13 mouse cellular contexts compared by ENCODE assay signal in the genomic region with DNA sequence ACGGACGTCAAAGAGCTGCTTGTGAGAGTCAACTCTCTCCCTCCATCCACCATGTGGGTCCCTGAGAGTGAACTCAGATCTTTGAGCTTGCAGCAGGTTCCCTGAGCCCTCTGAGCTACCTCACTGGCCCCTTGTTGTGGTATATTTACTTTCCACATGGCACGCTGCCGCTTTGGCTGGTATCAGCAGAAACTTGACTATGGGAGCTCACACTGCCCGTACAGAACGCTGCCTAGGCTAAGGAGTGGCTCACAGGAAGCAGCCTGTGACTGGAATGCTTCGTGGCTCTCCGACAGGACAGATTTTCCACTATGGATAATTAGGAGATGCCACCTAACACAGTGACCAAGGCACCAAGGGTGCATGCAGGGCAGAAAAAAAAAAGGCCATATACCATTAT. TPM values are rescaled to one million over a fixed set of nuclear protein-coding genes. Genes with fewer than 3 reads are reported as not detected.
DNase-seq lines count a peak whose midpoint lies in the region; ATAC-seq and TF ChIP-seq lines count a peak whose summit lies in the region.
"Had no signal": no experiment of that assay in that cellular context is flagged by ENCODE, and none has a peak within 500 bp of the region (broad histone marks: within the 10 kb centered on the region; RNA-seq: fewer than 3 reads in every experiment).

No protein-coding gene starts in this region.

- H3K4me1 ChIP-seq in forebrain, embryonic 12.5 days: no peaks in the 10 kb centered on the region
- no peaks in the 10 kb centered on the region for H3K4me1 ChIP-seq in forebrain, postnatal 0 days (ENCODE audit: insufficient read depth)
- no peaks in the 10 kb centered on the region for H3K4me1 ChIP-seq in midbrain, embryonic 15.5 days
- no peaks in the 10 kb centered on the region for H3K4me1 ChIP-seq in midbrain, embryonic 14.5 days (ENCODE audit: control insufficient read depth, insufficient read depth, low read length)
- H3K4me1 ChIP-seq in hindbrain, postnatal 0 days (ENCODE audit: insufficient read depth, low read length): no peaks in the 10 kb centered on the region

- no peak overlapping the region for H3K9ac ChIP-seq in forebrain, embryonic 12.5 days
- H3K9ac ChIP-seq in forebrain, postnatal 0 days: no peak overlapping the region
- no peak overlapping the region for H3K9ac ChIP-seq in midbrain, embryonic 15.5 days
- H3K9ac ChIP-seq in midbrain, embryonic 14.5 days (replicated peaks; ENCODE audit: low read length): no peak overlapping the region
- H3K9ac ChIP-seq in hindbrain, postnatal 0 days (replicated peaks; ENCODE audit: low read length): no peak overlapping the region

- H3K27me3 ChIP-seq in forebrain, embryonic 12.5 days: no peaks in the 10 kb centered on the region
- no peaks in the 10 kb centered on the region for H3K27me3 ChIP-seq in forebrain, postnatal 0 days (ENCODE audit: insufficient read depth, low read length)
- H3K27me3 ChIP-seq in midbrain, embryonic 15.5 days (replicated peaks): no peaks in the 10 kb centered on the region
- H3K27me3 ChIP-seq in midbrain, embryonic 14.5 days (ENCODE audit: control insufficient read depth, insufficient read depth, low read length): no peaks in the 10 kb centered on the region
- no peaks in the 10 kb centered on the region for H3K27me3 ChIP-seq in hindbrain, postnatal 0 days (ENCODE audit: insufficient read depth, low read length)

- no peak overlapping the region for H3K4me2 ChIP-seq in forebrain, embryonic 12.5 days
- no peak overlapping the region for H3K4me2 ChIP-seq in forebrain, postnatal 0 days (ENCODE audit: low read depth)
- H3K4me2 ChIP-seq in midbrain, embryonic 15.5 days: no peak overlapping the region
- H3K4me2 ChIP-seq in midbrain, embryonic 14.5 days (ENCODE audit: low read length): no peak overlapping the region
- H3K4me2 ChIP-seq in hindbrain, postnatal 0 days (ENCODE audit: low read depth, low read length): no peak overlapping the region
- H3K4me2 ChIP-seq: midbrain, embryonic 11.5 days had no signal

- H3K27ac ChIP-seq in forebrain, embryonic 12.5 days: 0 out of 2 replicates have a peak overlapping the region, but pooled peaks have one; percentile 27
- no peak overlapping the region for H3K27ac ChIP-seq in forebrain, postnatal 0 days (ENCODE audit: low read depth, low read length)
- H3K27ac ChIP-seq in midbrain, embryonic 15.5 days: 0 out of 2 replicates have a peak overlapping the region, but pooled peaks have one; percentile 48
- no peak overlapping the region for H3K27ac ChIP-seq in midbrain, embryonic 14.5 days (replicated peaks; ENCODE audit: low read depth, low read length)
- peak overlapping the region; percentile 54 for H3K27ac ChIP-seq in hindbrain, postnatal 0 days
- H3K27ac ChIP-seq: left cerebral cortex, adult 2 months had no signal

- DNase-seq in forebrain, postnatal 0 days: no peak
- no peak for DNase-seq in midbrain, embryonic 14.5 days
- peak; percentile 12 for DNase-seq in hindbrain, postnatal 0 days (ENCODE audit: low spot score)
- DNase-seq in skeletal muscle tissue, adult 2 months (ENCODE audit: low read depth, low spot score): peak; percentile 17
- DNase-seq in cerebellum, postnatal 10 days: no peak
- DNase-seq: adrenal gland, adult 2 months; cerebellum, adult 11 months; kidney, adult 18-20 months had no signal

- WGBS in forebrain, embryonic 12.5 days: 84% methylated on average over 8 of the region's 8 CpGs
- 84% methylated on average over 8 of the region's 8 CpGs for WGBS in forebrain, postnatal 0 days
- 85% methylated on average over 8 of the region's 8 CpGs for WGBS in midbrain, embryonic 15.5 days
- WGBS in midbrain, embryonic 14.5 days: 92% methylated on average over 8 of the region's 8 CpGs
- WGBS in hindbrain, postnatal 0 days: 74% methylated on average over 8 of the region's 8 CpGs

- H3K36me3 ChIP-seq in forebrain, embryonic 12.5 days (replicated peaks): peaks cover 74% of the 10 kb centered on the region
- peaks cover 71% of the 10 kb centered on the region for H3K36me3 ChIP-seq in forebrain, postnatal 0 days (ENCODE audit: insufficient read depth)
- peaks cover 35% of the 10 kb centered on the region for H3K36me3 ChIP-seq in midbrain, embryonic 15.5 days (replicated peaks)
- peaks cover 76% of the 10 kb centered on the region for H3K36me3 ChIP-seq in midbrain, embryonic 14.5 days (ENCODE audit: control insufficient read depth, insufficient read depth, low read length)
- H3K36me3 ChIP-seq in hindbrain, postnatal 0 days (ENCODE audit: insufficient read depth, low read length): peaks cover 46% of the 10 kb centered on the region

- ATAC-seq in forebrain, embryonic 12.5 days (ENCODE audit: low FRiP score): no peak
- ATAC-seq in forebrain, postnatal 0 days: no peak
- ATAC-seq in midbrain, embryonic 15.5 days (replicated peaks): no peak
- no peak for ATAC-seq in midbrain, embryonic 14.5 days (ENCODE audit: low FRiP score, low TSS enrichment)
- no peak for ATAC-seq in hindbrain, postnatal 0 days
- no peak for ATAC-seq in CD4-positive, CD25-positive, alpha-beta regulatory T cell, adult 4 months

- H3K4me3 ChIP-seq in forebrain, embryonic 12.5 days (replicated peaks): no peak overlapping the region
- no peak overlapping the region for H3K4me3 ChIP-seq in forebrain, postnatal 0 days (ENCODE audit: low read depth, low read length)
- H3K4me3 ChIP-seq in midbrain, embryonic 15.5 days: no peak overlapping the region
- H3K4me3 ChIP-seq in midbrain, embryonic 14.5 days (replicated peaks; ENCODE audit: low read depth, low read length): no peak overlapping the region
- H3K4me3 ChIP-seq in hindbrain, postnatal 0 days (ENCODE audit: low read length): no peak overlapping the region
- H3K4me3 ChIP-seq: left cerebral cortex, adult 2 months had no signal

- no peaks in the 10 kb centered on the region for H3K9me3 ChIP-seq in forebrain, embryonic 12.5 days
- H3K9me3 ChIP-seq in forebrain, postnatal 0 days (ENCODE audit: low read length): no peaks in the 10 kb centered on the region
- H3K9me3 ChIP-seq in midbrain, embryonic 15.5 days: no peaks in the 10 kb centered on the region
- H3K9me3 ChIP-seq in midbrain, embryonic 14.5 days (ENCODE audit: control insufficient read depth, low read length): no peaks in the 10 kb centered on the region
- no peaks in the 10 kb centered on the region for H3K9me3 ChIP-seq in hindbrain, postnatal 0 days (ENCODE audit: low read length)

- no peak for TF ChIP-seq CTCF in forebrain, postnatal 0 days (IDR thresholded peaks at IDR 0.05; ENCODE audit: low read depth)
- no peak for TF ChIP-seq CTCF in hindbrain, postnatal 0 days (IDR thresholded peaks at IDR 0.05; ENCODE audit: low read depth)

RNA-seq across cellular contexts. Expression of gene Cat, which starts 23.8 kb away (rescaled TPM):
- 93.8 and 103 TPM in 2 replicates for polyA plus RNA-seq in forebrain, embryonic 12.5 days (2016; fragmentation: Nextera tagmentation; extraction: Ambion mirVana)
- total RNA-seq in forebrain, postnatal 0 days (2014; rRNA removed): 84.2 and 91.3 TPM in 2 replicates
- 59.4 and 64.2 TPM in 2 replicates for polyA plus RNA-seq in forebrain, postnatal 0 days (2015; fragmentation: Nextera tagmentation; extraction: Ambion mirVana)
- polyA plus RNA-seq in midbrain, embryonic 15.5 days (2015; fragmentation: Nextera tagmentation; extraction: Ambion mirVana): 83.4 and 86.2 TPM in 2 replicates
- 84.3 and 102 TPM in 2 replicates for polyA plus RNA-seq in midbrain, embryonic 14.5 days (2014; fragmentation: Nextera tagmentation; extraction: Ambion mirVana)
- 112 and 116 TPM in 2 replicates for total RNA-seq in hindbrain, postnatal 0 days (2014; rRNA removed)
- polyA plus RNA-seq in hindbrain, postnatal 0 days (2015; fragmentation: Nextera tagmentation; extraction: Ambion mirVana): 58.5 and 71.4 TPM in 2 replicates
- 100 to 1,000 TPM in 1 of 2 experiments, 10 to 100 TPM in 1; 98.4 to 104 TPM for polyA plus RNA-seq in CD4-positive, CD25-positive, alpha-beta regulatory T cell, adult 4 months (2017; shearing (Covaris generic))

RNA-seq across cellular contexts. Expression of gene Elf5, which starts 49.7 kb away (rescaled TPM):
- 0.60 TPM in 2 replicates for polyA plus RNA-seq in forebrain, embryonic 12.5 days (2016; fragmentation: Nextera tagmentation; extraction: Ambion mirVana)
- not detected in 2 replicates for total RNA-seq in forebrain, postnatal 0 days (2014; rRNA removed)
- polyA plus RNA-seq in forebrain, postnatal 0 days (2015; fragmentation: Nextera tagmentation; extraction: Ambion mirVana): not detected in 2 replicates
- not detected in 2 replicates for polyA plus RNA-seq in midbrain, embryonic 15.5 days (2015; fragmentation: Nextera tagmentation; extraction: Ambion mirVana)
- not detected in 2 replicates for polyA plus RNA-seq in midbrain, embryonic 14.5 days (2014; fragmentation: Nextera tagmentation; extraction: Ambion mirVana)
- 0.07 TPM in 1 of 2 replicates, not detected in the other for total RNA-seq in hindbrain, postnatal 0 days (2014; rRNA removed)
- polyA plus RNA-seq in hindbrain, postnatal 0 days (2015; fragmentation: Nextera tagmentation; extraction: Ambion mirVana): not detected in 2 replicates
- not detected for polyA plus RNA-seq in CD4-positive, CD25-positive, alpha-beta regulatory T cell, adult 4 months (2017; shearing (Covaris generic))
- total RNA-seq: adrenal gland, adult 2 months had no signal
- polyA plus RNA-seq: adrenal gland, adult 2 months; midbrain, embryonic 11.5 days had no signal

Comparison
In these comparisons a context has a peak if more than half of its experiments do, and no peak if none do; other contexts are left out.
1. H3K27ac ChIP-seq: peak in forebrain, embryonic 12.5 days (single experiment), midbrain, embryonic 15.5 days (single experiment) and hindbrain, postnatal 0 days (single experiment); none in forebrain, postnatal 0 days (single experiment) and midbrain, embryonic 14.5 days (single experiment).
2. DNase-seq: peak in hindbrain, postnatal 0 days (single experiment) and skeletal muscle tissue, adult 2 months (single experiment); none in forebrain, postnatal 0 days (single experiment), midbrain, embryonic 14.5 days (single experiment) and cerebellum, postnatal 10 days (0 of 2).